Mouse (Mus musculus) embryonic facial prominence, embryonic 12.5 days (tissue): ENCODE results near the gene Cript. TPM values are rescaled to one million over a fixed set of nuclear protein-coding genes. Genes with fewer than 3 reads are reported as not detected.
"Not testable (repeated sequence)": the region's sequence is repeated elsewhere in the genome, so short reads cannot be mapped to it uniquely, and the experiment has no call there.

ENCODE experiments used
- ATAC-seq: fragments of 200-750 bp; cut with Nextera tagmentation; 2 replicates; pipeline ENCODE4 v1.8.0; 2017; ENCODE audit not compliant: insufficient number of reproducible peaks, insufficient read depth, low FRiP score, low TSS enrichment
- H3K27ac ChIP-seq: fragments of 300-500 bp; sonication (generic); 2 replicates; pipeline ENCODE4 v1.5.1; 2016; ENCODE audit warnings: mild to moderate bottlenecking
- H3K27me3 ChIP-seq: fragments of 300-500 bp; sonication (generic); 2 replicates; pipeline ENCODE4 v1.6.1; 2016; ENCODE audit warnings: mild to moderate bottlenecking, moderate library complexity
- H3K36me3 ChIP-seq: fragments of 300-500 bp; sonication (generic); 2 replicates; pipeline ENCODE4 v1.6.1; 2016; ENCODE audit warnings: mild to moderate bottlenecking
- H3K4me1 ChIP-seq: fragments of 300-500 bp; sonication (generic); 2 replicates; pipeline ENCODE4 v1.6.1; 2016
- H3K4me2 ChIP-seq: fragments of 300-500 bp; sonication (generic); replicated peaks from 2 replicates; pipeline ENCODE4 v1.6.1; 2016; ENCODE audit warnings: mild to moderate bottlenecking, moderate library complexity
- H3K4me3 ChIP-seq: fragments of 300-500 bp; sonication (generic); 2 replicates; pipeline ENCODE4 v1.5.1; 2016; ENCODE audit warnings: mild to moderate bottlenecking
- H3K9ac ChIP-seq: fragments of 300-500 bp; sonication (generic); 2 replicates; pipeline ENCODE4 v1.6.1; 2016; ENCODE audit warnings: mild to moderate bottlenecking, moderate library complexity
- H3K9me3 ChIP-seq: fragments of 300-500 bp; sonication (generic); 2 replicates; pipeline ENCODE4 v1.6.1; 2016; ENCODE audit warnings: mild to moderate bottlenecking, moderate library complexity
- WGBS: fragments of 180-500 bp; shearing (Covaris S2); methylation state at CpG from one replicate; pipeline ENCODE4 v1.1.7; 2016; 5-methylcytosine and 5-hydroxymethylcytosine counted together
- polyA plus RNA-seq: library from polyadenylated mRNA; unstranded; fragments of >200 nt; fragmentation: Nextera tagmentation; extraction: Ambion mirVana; gene quantifications from 2 replicates; pipeline ENCODE4 v1.2.1, GENCODE M21; 2016

Gene Cript
- polyA plus RNA-seq, 1 experiment from 2014 or later: 152 TPM

GRCm38 (mm10) chr17:87051652-87052051, 26.3 kb downstream of the Cript start:
- no peak for ATAC-seq
- no peak overlapping the region for H3K4me2 ChIP-seq
- H3K9ac ChIP-seq: no peak overlapping the region
- H3K27me3 ChIP-seq: no peaks in the 10 kb centered on the region
- H3K4me1 ChIP-seq: peaks cover 6% of the 10 kb centered on the region; the same call in 1 of the 2 replicates
- 92% methylated on average over 1 of the region's 1 CpGs for WGBS
- H3K4me3 ChIP-seq: no peak overlapping the region
- no peaks in the 10 kb centered on the region for H3K9me3 ChIP-seq
- H3K36me3 ChIP-seq: no peaks in the 10 kb centered on the region
- no peak overlapping the region for H3K27ac ChIP-seq

- peaks cover 9% of the 10 kb centered on the region; the same call in 1 of the 2 replicates for H3K4me1 ChIP-seq
- H3K4me3 ChIP-seq: no peak overlapping the region
- H3K9ac ChIP-seq: no peak overlapping the region
- ATAC-seq: no peak
- WGBS: 71% methylated on average over 1 of the region's 1 CpGs
- H3K4me2 ChIP-seq: no peak overlapping the region
- no peak overlapping the region for H3K27ac ChIP-seq
- H3K9me3 ChIP-seq: no peaks in the 10 kb centered on the region
- H3K27me3 ChIP-seq: no peaks in the 10 kb centered on the region
- H3K36me3 ChIP-seq: no peaks in the 10 kb centered on the region
Observed at GRCm38 (mm10) chr17:87052432-87052831, 27.1 kb downstream of the Cript start.

GRCm38 (mm10) chr17:87053921-87054320, 28.6 kb downstream of the Cript start:
- H3K27ac ChIP-seq: no peak overlapping the region
- peaks cover 22% of the 10 kb centered on the region; the same call in 1 of the 2 replicates for H3K4me1 ChIP-seq
- H3K9me3 ChIP-seq: no peaks in the 10 kb centered on the region
- H3K27me3 ChIP-seq: no peaks in the 10 kb centered on the region
- H3K4me3 ChIP-seq: no peak overlapping the region
- no peaks in the 10 kb centered on the region for H3K36me3 ChIP-seq
- H3K4me2 ChIP-seq: no peak overlapping the region
- no peak for ATAC-seq
- no peak overlapping the region for H3K9ac ChIP-seq
- 82% methylated on average over 5 of the region's 5 CpGs for WGBS

GRCm38 (mm10) chr17:87055051-87055459, 29.7 kb downstream of the Cript start:
- Histone ChIP-seq H3K27ac (no peak overlapping the region), H3K27me3 (no peaks in the 10 kb centered on the region), H3K9me3 (no peaks in the 10 kb centered on the region), H3K4me2 (no peak overlapping the region), H3K4me1 (peaks cover 22% of the 10 kb centered on the region; the same call in 1 of the 2 replicates), H3K4me3 (no peak overlapping the region), H3K36me3 (no peaks in the 10 kb centered on the region), H3K9ac (no peak overlapping the region)
- no peak for ATAC-seq
- WGBS: 49% methylated on average over 5 of the region's 5 CpGs

- Histone ChIP-seq H3K9ac (no peak overlapping the region), H3K36me3 (no peaks in the 10 kb centered on the region), H3K4me2 (no peak overlapping the region), H3K27me3 (no peaks in the 10 kb centered on the region), H3K4me1 (peaks cover 22% of the 10 kb centered on the region; the same call in 1 of the 2 replicates), H3K9me3 (no peaks in the 10 kb centered on the region), H3K27ac (no peak overlapping the region), H3K4me3 (no peak overlapping the region)
- WGBS: 65% methylated on average over 1 of the region's 1 CpGs
- no peak for ATAC-seq
Observed at GRCm38 (mm10) chr17:87055663-87056062, 30.3 kb downstream of the Cript start.

GRCm38 (mm10) chr17:87056761-87057160, 31.4 kb downstream of the Cript start:
- no peak overlapping the region for H3K4me2 ChIP-seq
- WGBS: 94% methylated on average over 7 of the region's 7 CpGs
- ATAC-seq: no peak
- peaks cover 22% of the 10 kb centered on the region; the same call in 1 of the 2 replicates for H3K4me1 ChIP-seq
- no peaks in the 10 kb centered on the region for H3K36me3 ChIP-seq
- H3K4me3 ChIP-seq: no peak overlapping the region
- no peak overlapping the region for H3K9ac ChIP-seq
- H3K9me3 ChIP-seq: no peaks in the 10 kb centered on the region
- no peaks in the 10 kb centered on the region for H3K27me3 ChIP-seq
- H3K27ac ChIP-seq: no peak overlapping the region

- H3K4me1 ChIP-seq: peaks cover 22% of the 10 kb centered on the region; the same call in 1 of the 2 replicates
- H3K4me3 ChIP-seq: no peak overlapping the region
- no peaks in the 10 kb centered on the region for H3K27me3 ChIP-seq
- H3K27ac ChIP-seq: peak overlapping the region; percentile 84
- no peak overlapping the region for H3K9ac ChIP-seq
- no peaks in the 10 kb centered on the region for H3K9me3 ChIP-seq
- H3K4me2 ChIP-seq: no peak overlapping the region
- no peaks in the 10 kb centered on the region for H3K36me3 ChIP-seq
- WGBS: 28% methylated on average over 8 of the region's 8 CpGs
- ATAC-seq: peak; percentile 77; the same call in 1 of the 2 replicates
Observed at GRCm38 (mm10) chr17:87057486-87058266, 32.3 kb downstream of the Cript start.

- no peak overlapping the region for H3K4me3 ChIP-seq
- no peaks in the 10 kb centered on the region for H3K27me3 ChIP-seq
- H3K4me2 ChIP-seq: no peak overlapping the region
- peaks cover 10% of the 10 kb centered on the region; the same call in 1 of the 2 replicates for H3K4me1 ChIP-seq
- WGBS: 81% methylated on average over 9 of the region's 9 CpGs
- no peaks in the 10 kb centered on the region for H3K9me3 ChIP-seq
- no peak overlapping the region for H3K9ac ChIP-seq
- no peaks in the 10 kb centered on the region for H3K36me3 ChIP-seq
- no peak for ATAC-seq
- H3K27ac ChIP-seq: no peak overlapping the region
Observed at GRCm38 (mm10) chr17:87062639-87063038, 37.3 kb downstream of the Cript start.

GRCm38 (mm10) chr17:87063461-87063860, 38.1 kb downstream of the Cript start:
- H3K27me3 ChIP-seq: no peaks in the 10 kb centered on the region
- H3K4me2 ChIP-seq: no peak overlapping the region
- no peaks in the 10 kb centered on the region for H3K36me3 ChIP-seq
- no peaks in the 10 kb centered on the region for H3K9me3 ChIP-seq
- H3K4me1 ChIP-seq: 0 out of 2 replicates have a peak, but pooled peaks cover 4% of the 10 kb centered on the region
- ATAC-seq: no peak
- WGBS: 74% methylated on average over 7 of the region's 7 CpGs
- no peak overlapping the region for H3K27ac ChIP-seq
- H3K9ac ChIP-seq: no peak overlapping the region
- H3K4me3 ChIP-seq: no peak overlapping the region

GRCm38 (mm10) chr17:87063969-87064368, 38.6 kb downstream of the Cript start:
- no peaks in the 10 kb centered on the region for H3K36me3 ChIP-seq
- no peak for ATAC-seq
- no peaks in the 10 kb centered on the region for H3K9me3 ChIP-seq
- H3K4me2 ChIP-seq: no peak overlapping the region
- no peak overlapping the region for H3K27ac ChIP-seq
- no peak overlapping the region for H3K4me3 ChIP-seq
- no peaks in the 10 kb centered on the region for H3K27me3 ChIP-seq
- WGBS: 75% methylated on average over 6 of the region's 6 CpGs
- H3K9ac ChIP-seq: no peak overlapping the region
- H3K4me1 ChIP-seq: no peaks in the 10 kb centered on the region

GRCm38 (mm10) chr17:87068997-87069396, 43.6 kb downstream of the Cript start:
- Histone ChIP-seq H3K27ac (no peak overlapping the region), H3K27me3 (no peaks in the 10 kb centered on the region), H3K9me3 (no peaks in the 10 kb centered on the region), H3K4me3 (no peak overlapping the region), H3K9ac (no peak overlapping the region), H3K4me2 (no peak overlapping the region), H3K4me1 (peaks cover 3% of the 10 kb centered on the region; the same call in 1 of the 2 replicates), H3K36me3 (no peaks in the 10 kb centered on the region)
- 88% methylated on average over 4 of the region's 4 CpGs for WGBS
- ATAC-seq: no peak

- not testable (repeated sequence) for H3K4me2 ChIP-seq, H3K36me3 ChIP-seq, H3K9ac ChIP-seq, H3K27me3 ChIP-seq, H3K27ac ChIP-seq, H3K4me3 ChIP-seq, ATAC-seq, H3K9me3 ChIP-seq, H3K4me1 ChIP-seq
- 91% methylated on average over 1 of the region's 1 CpGs for WGBS
Observed at GRCm38 (mm10) chr17:87072183-87072582, 46.8 kb downstream of the Cript start.
